Mouse (Mus musculus) kidney, adult 2 months (tissue): Measurements from ENCODE around the gene Gm45808. TPM values are rescaled to one million over a fixed set of nuclear protein-coding genes. Genes with fewer than 3 reads are reported as not detected.
"Not testable (repeated sequence)": the region's sequence is repeated elsewhere in the genome, so short reads cannot be mapped to it uniquely, and the experiment has no call there.

ENCODE experiments used
- DNase-seq: peaks from one replicate; pipeline ENCODE4 v3.0.0; 2021
- H3K27ac ChIP-seq: fragments of 200-500 bp; 2 replicates; pipeline ENCODE4 v1.5.1; 2012; ENCODE audit warnings: low read depth, low read length, control low read depth, inconsistent platforms; ENCODE audit not compliant: insufficient read depth
- H3K27me3 ChIP-seq: fragments of 200-500 bp; replicated peaks from 2 replicates; pipeline ENCODE4 v1.6.1; 2012; ENCODE audit warnings: mild to moderate bottlenecking, moderate library complexity, low read length, inconsistent platforms; ENCODE audit not compliant: control insufficient read depth, insufficient read depth
- H3K36me3 ChIP-seq: fragments of 200-500 bp; 2 replicates; pipeline ENCODE4 v1.6.1; 2012; ENCODE audit warnings: mild to moderate bottlenecking, moderate library complexity, low read length, inconsistent platforms; ENCODE audit not compliant: control insufficient read depth, insufficient read depth
- H3K4me1 ChIP-seq: fragments of 200-500 bp; 2 replicates; pipeline ENCODE4 v1.6.1; 2011; ENCODE audit warnings: low read length; ENCODE audit not compliant: control insufficient read depth, insufficient read depth
- H3K4me3 ChIP-seq: fragments of 200-500 bp; 2 replicates; pipeline ENCODE4 v1.5.1; 2011; ENCODE audit warnings: mild to moderate bottlenecking, low read depth, low read length, control low read depth; ENCODE audit not compliant: insufficient read depth
- CTCF ChIP-seq: fragments of 200-500 bp; conservative IDR thresholded peaks from 2 replicates; pipeline ENCODE4 v1.5.1; 2011; ENCODE audit warnings: low read depth, mild to moderate bottlenecking, control low read depth, low read length, moderate library complexity, mixed read lengths; ENCODE audit not compliant: insufficient read depth, insufficient read length
- POLR2A ChIP-seq: fragments of 200-500 bp; IDR thresholded peaks from one replicate; pipeline ENCODE4 v1.6.1; 2011; ENCODE audit warnings: low read depth, low read length, control low read depth
- WGBS: fragments of 180-500 bp; shearing (Covaris S2); methylation state at CpG from one replicate; pipeline ENCODE4 v1.1.7; 2018; 5-methylcytosine and 5-hydroxymethylcytosine counted together
- polyA plus RNA-seq: library from polyadenylated mRNA; depleted of rRNA; stranded (reverse); fragments of >200 nt; gene quantifications from 2 replicates; pipeline ENCODE4 v1.2.3, GENCODE M21; 2012; rRNA removed

The Gm45808 gene
- polyA plus RNA-seq = 1.1 and 1.2 TPM in 2 replicates

- no peak within 1 kb of the TSS for H3K4me3 ChIP-seq
- no peak for TF ChIP-seq POLR2A
- no peak for TF ChIP-seq CTCF
Observed at GRCm38 (mm10) chr7:45486761-45487415, at the start of gene Gm45808. Gene Gm45808, minus strand, starts transcription at chr7:45486811.

DNA sequence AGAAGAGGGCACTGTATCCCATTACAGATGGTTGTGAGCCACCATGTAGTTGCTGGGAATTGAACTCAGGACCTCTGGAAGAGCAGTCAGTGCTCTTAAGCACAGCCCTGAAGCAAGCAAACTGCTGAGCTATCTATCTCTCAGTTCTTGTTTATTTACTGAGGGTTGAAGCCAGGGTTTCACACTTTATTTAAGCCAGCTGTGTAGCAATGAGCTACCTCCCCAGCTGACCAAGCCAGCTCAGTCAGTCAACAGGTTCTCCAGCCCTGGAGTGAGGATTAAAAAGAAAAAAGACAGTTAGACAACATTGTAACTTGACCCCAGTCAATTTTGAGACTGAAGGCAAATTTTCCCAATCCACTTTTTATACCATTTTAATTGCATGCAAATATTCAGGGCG lies 49.1 kb upstream of the Gm45808 start:
- TF ChIP-seq POLR2A (no peak), CTCF (no peak)
- Histone ChIP-seq H3K27ac (no peak overlapping the region), H3K36me3 (no peaks in the 10 kb centered on the region), H3K4me1 (peaks cover 4% of the 10 kb centered on the region; the same call in 1 of the 2 replicates), H3K4me3 (no peak overlapping the region), H3K27me3 (no peaks in the 10 kb centered on the region)
- DNase-seq = no peak
- WGBS = 74% methylated on average over 1 of the region's 1 CpGs

More at GRCm38 (mm10) chr7:45486761-45487415, at the start of gene Gm45808:
- Histone ChIP-seq H3K36me3 (no peaks in the 10 kb centered on the region), H3K4me1 (peaks cover 10% of the 10 kb centered on the region), H3K27ac (no peak within 1 kb of the TSS), H3K27me3 (no peaks in the 10 kb centered on the region)
- DNase-seq = peak; percentile 56
- 77% methylated on average over 12 of the region's 12 CpGs for WGBS

- 65% methylated on average over 2 of the region's 2 CpGs for WGBS
- Histone ChIP-seq H3K27me3 (no peaks in the 10 kb centered on the region), H3K27ac (no peak overlapping the region), H3K4me1 (peaks cover 3% of the 10 kb centered on the region; the same call in 1 of the 2 replicates), H3K36me3 (no peaks in the 10 kb centered on the region), H3K4me3 (no peak overlapping the region)
- no peak for DNase-seq
- TF ChIP-seq CTCF = no peak
- no peak for TF ChIP-seq POLR2A
Observed at GRCm38 (mm10) chr7:45530643-45531042, 44.0 kb upstream of the Gm45808 start.

- no peak overlapping the region for H3K27ac ChIP-seq
- H3K4me1 ChIP-seq = peaks cover 9% of the 10 kb centered on the region
- H3K36me3 ChIP-seq = no peaks in the 10 kb centered on the region
- H3K27me3 ChIP-seq = no peaks in the 10 kb centered on the region
- WGBS = 22% methylated on average over 6 of the region's 6 CpGs
- no peak overlapping the region for H3K4me3 ChIP-seq
- TF ChIP-seq CTCF (no peak), POLR2A (no peak)
- no peak for DNase-seq
Observed at GRCm38 (mm10) chr7:45529461-45529860, 42.9 kb upstream of the Gm45808 start.

GRCm38 (mm10) chr7:45527169-45527568 lies 40.6 kb upstream of the Gm45808 start:
- not testable (repeated sequence) for H3K36me3 ChIP-seq, H3K27ac ChIP-seq, H3K4me3 ChIP-seq, H3K27me3 ChIP-seq, DNase-seq
- H3K4me1 ChIP-seq = peaks cover 18% of the 10 kb centered on the region
- WGBS = 91% methylated on average over 6 of the region's 6 CpGs

GRCm38 (mm10) chr7:45526474-45527120 lies 40.0 kb upstream of the Gm45808 start:
- no peak for TF ChIP-seq POLR2A
- TF ChIP-seq CTCF = 0 out of 2 replicates have a peak, but pooled peaks have one; percentile 5
- H3K4me1 ChIP-seq = peaks cover 20% of the 10 kb centered on the region
- WGBS = 24% methylated on average over 7 of the region's 7 CpGs
- H3K4me3 ChIP-seq = peak overlapping the region; percentile 80
- H3K27ac ChIP-seq = peak overlapping the region; percentile 91
- H3K36me3 ChIP-seq = peaks cover 2% of the 10 kb centered on the region; the same call in 1 of the 2 replicates
- DNase-seq = peak; percentile 72
- no peaks in the 10 kb centered on the region for H3K27me3 ChIP-seq

GRCm38 (mm10) chr7:45525809-45526473 lies 39.3 kb upstream of the Gm45808 start, which contains the start of the genes Ppp1r15a and Plekha4:
Gene Ppp1r15a, minus strand, starts transcription at chr7:45526268.
Gene Plekha4, plus strand, starts transcription at chr7:45526330.
- Histone ChIP-seq H3K27ac (peak within 1 kb of the TSS; percentile 95), H3K4me1 (peaks cover 20% of the 10 kb centered on the region), H3K36me3 (peaks cover 2% of the 10 kb centered on the region; the same call in 1 of the 2 replicates), H3K27me3 (no peaks in the 10 kb centered on the region), H3K4me3 (peak within 1 kb of the TSS; percentile 80)
- WGBS = under 1% methylated on average over 54 of the region's 54 CpGs
- no peak for TF ChIP-seq CTCF
- peak; percentile 96 for TF ChIP-seq POLR2A
- peak; percentile 97 for DNase-seq
